Mouse (Mus musculus): ENCODE data around the gene Wars2.

Wars2 gene

DNA sequence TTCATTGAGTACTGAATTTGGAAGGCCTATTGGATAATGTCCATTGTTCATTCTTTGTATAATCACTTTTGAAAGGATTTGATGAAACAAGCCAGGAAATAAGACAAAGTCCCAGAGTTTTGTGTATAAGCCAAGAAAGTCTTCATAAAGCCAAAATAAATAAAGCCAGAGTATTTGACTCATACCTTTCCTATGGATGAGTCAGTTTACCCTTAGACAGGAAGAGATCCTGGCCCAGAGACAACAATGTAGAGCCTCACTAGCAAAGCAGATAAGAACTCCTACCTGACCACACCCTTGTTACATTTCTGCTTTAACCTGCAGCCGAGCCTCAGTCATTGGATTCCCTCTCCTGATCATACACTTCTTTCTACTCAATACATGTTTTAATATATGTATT, 47.2 kb downstream of the Wars2 start:
- no peak for DNase-seq (ENCODE audit: low spot score in 2 of 2)

GRCm38 (mm10) chr3:99193576-99193975, 52.7 kb downstream of the Wars2 start:
- DNase-seq (ENCODE audit: low spot score in 2 of 2): no peak

DNA sequence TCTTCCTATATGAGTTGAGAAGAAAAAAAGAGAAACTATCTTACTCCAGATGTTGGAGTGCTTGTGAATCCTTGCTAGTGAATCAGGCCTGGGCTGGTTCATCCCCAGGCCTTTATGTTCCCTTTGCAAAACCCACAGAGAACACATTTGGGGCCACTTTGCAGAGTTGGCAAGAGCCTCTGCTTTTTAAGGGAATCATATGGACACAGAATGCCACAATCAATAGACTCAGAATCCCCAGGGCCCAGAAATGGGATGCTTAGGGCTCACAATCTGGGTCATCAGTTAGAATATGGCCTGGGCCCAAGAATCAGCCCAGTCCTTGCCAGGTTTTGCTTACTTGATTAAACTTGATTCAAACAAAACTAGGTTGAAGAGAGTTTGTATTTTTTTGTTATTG, 62.5 kb downstream of the Wars2 start:
- DNase-seq (ENCODE audit: low spot score in 2 of 2): no peak

- no peak for DNase-seq (ENCODE audit: low spot score in 2 of 2)
Observed at GRCm38 (mm10) chr3:99208416-99208815, 67.5 kb downstream of the Wars2 start.

DNA sequence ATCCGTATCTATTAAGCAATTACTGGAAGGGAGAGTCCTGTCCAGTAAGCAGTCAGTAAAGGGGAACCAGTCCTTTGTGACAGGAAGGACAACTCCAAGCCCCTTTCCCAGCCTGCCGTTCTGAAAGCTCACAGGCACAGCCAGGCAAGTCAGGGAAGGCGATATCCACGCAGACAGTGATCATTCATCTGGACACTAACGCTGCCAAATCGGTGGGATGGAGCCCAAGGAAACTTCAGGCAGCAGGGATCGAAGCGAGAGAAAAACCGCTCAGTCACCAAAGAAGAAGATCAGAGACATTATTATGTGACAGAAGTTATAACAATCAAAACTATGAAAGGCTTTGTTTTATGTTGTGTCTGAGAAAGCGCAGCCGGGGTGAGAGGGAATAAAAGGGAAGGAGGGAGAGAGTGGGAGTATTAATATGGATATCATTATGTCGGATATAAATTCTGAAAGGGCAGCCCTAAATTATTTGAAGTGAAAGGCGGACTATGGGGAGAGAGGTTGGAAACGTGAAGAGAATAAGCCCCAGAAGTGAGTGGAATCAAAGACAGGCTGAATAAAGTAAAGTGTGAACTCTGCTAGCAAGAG, 70.3 kb downstream of the Wars2 start:
- DNase-seq (ENCODE audit: low spot score in 2 of 2): no peak

GRCm38 (mm10) chr3:99227807-99228206, 86.9 kb downstream of the Wars2 start:
- no peak for DNase-seq (ENCODE audit: low spot score in 2 of 2)

DNA sequence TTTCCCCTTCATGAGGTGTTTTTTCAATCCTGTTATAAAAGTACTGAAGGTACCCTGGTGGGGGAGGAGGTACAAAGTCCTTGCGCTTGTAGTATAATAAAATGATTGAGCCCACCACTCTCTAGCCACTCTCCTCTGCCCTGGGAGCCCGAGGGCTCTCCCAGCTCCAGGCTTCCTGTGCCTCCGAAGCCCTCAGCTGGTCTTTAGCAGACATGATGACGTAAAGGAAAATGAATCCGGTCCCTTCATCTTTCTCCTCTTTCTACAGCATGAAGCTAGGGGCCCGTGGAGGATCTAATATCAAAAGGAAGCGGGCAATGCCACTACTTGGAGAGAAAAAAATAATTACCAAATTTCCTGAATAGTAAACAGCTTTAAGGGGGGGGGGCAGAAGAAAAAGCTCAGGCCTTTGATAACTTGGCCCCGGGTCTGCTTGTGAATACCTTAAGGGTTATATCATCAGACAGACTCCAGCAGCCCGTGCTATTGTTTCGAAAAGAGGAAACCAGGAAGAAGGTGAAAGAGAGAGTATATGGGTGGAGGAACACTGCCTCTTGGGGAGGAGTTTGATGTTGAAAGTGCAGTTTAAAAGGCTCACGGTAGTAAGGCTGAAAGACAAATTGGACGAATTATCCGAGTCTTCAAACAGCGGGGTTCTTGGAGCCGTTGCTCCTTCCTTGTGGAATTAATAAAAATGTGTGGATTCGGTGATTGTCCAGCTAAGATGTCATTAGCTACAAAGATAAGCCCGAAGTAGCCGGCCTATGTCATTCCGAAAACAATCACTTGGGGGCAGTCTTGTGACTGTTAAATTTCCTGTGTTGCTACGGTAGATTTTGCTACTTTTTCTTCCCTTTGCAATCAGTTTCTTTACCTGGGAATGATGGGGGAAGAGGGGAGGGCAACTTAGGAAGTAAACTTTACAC, 92.8 kb downstream of the Wars2 start:
- no peak for DNase-seq (ENCODE audit: low spot score in 2 of 2)

DNA sequence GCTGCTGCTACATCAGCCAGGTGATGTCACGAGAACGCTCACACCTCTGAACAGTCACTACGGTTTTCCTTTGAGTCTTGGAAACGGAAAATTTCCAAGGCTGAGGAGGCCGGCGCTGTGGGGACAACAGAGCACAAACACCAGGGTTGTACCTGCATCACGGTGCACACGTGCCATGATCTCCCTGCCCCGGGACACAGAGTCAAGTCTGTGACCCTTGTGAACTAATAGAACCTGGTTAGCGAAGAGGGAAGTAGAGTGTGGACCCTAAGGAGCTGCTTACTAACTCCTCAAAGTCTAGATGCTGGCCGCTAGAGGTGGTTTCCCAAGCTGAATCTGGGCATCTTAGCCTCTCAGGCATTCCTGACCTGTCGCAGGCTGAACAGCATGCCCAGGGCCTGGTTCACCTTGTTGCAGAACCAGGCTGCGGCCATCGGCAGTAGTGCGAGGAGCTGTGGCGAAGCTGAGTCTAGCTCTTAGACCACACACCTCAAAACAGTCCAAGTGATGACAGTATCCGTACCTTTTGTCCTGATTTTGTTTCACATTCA, 93.5 kb downstream of the Wars2 start:
- no peak for DNase-seq (ENCODE audit: low spot score in 2 of 2)

- no peak for DNase-seq (ENCODE audit: low spot score in 2 of 2)
Observed at GRCm38 (mm10) chr3:99235116-99235803, 94.4 kb downstream of the Wars2 start.

GRCm38 (mm10) chr3:99235804-99236755, 95.2 kb downstream of the Wars2 start:
- no peak for DNase-seq (ENCODE audit: low spot score in 2 of 2)

- no peak for DNase-seq (ENCODE audit: low spot score in 2 of 2)
Observed at GRCm38 (mm10) chr3:99238691-99239090, 97.8 kb downstream of the Wars2 start.

- no peak for DNase-seq (ENCODE audit: low spot score in 2 of 2)
Observed at GRCm38 (mm10) chr3:99239301-99240045, 98.6 kb downstream of the Wars2 start.

GRCm38 (mm10) chr3:99240213-99240720, 99.4 kb downstream of the Wars2 start, which contains the start of gene Tbx15:
TSS of gene Tbx15 (plus strand) at chr3:99240381.
- no peak for DNase-seq (ENCODE audit: low spot score in 2 of 2)

- no peak for DNase-seq (ENCODE audit: low spot score in 2 of 2)
Observed at GRCm38 (mm10) chr3:99240811-99241738, 100.2 kb downstream of the Wars2 start.

- no peak for DNase-seq (ENCODE audit: low spot score in 2 of 2)
Observed at GRCm38 (mm10) chr3:99242481-99242880, 101.6 kb downstream of the Wars2 start.

DNA sequence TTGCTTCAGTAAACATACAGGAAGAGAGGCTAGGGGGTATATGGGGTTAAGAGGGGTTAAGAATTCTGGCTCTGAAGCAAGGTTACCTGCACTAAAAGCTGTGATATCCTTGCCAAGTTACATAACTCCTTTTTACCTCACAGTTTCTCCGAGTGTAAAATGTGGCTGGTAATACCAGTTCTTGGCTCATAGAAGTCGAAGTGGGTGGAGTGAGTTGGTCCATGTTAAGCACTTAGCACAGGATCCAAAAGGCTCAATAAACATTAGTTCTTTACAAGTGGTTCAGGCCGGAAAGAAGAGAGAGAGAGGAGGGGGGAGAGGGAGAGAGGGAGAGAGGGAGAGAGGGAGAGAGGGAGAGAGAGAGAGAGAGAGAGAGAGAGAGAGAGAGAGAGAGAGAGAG, 104.5 kb downstream of the Wars2 start:
- DNase-seq (ENCODE audit: low spot score in 2 of 2): no peak

GRCm38 (mm10) chr3:99246629-99247028, 105.8 kb downstream of the Wars2 start:
- no peak for DNase-seq (ENCODE audit: low spot score in 2 of 2)

DNA sequence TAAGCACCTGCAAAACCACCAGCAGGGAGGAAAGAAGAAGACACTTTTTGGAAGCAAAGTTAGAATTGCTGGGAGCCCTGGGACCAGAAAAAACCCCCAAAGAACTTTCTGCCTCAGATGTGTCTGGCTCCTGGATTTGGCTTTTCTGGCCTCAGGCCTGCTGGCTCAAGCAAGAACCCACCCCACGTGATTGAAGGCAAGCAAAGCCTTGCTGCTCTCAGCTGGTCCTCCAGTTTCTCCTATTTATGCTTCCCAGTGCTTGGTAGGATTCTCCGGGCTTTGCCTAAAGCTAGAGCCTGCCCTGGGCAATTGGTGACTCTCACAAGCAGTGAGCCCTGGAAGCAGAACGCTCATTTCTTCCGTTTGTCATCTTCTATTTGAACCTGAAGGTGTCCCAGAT, 106.7 kb downstream of the Wars2 start:
- no peak for DNase-seq (ENCODE audit: low spot score in 2 of 2)
